Mouse (Mus musculus): ENCODE measurements around the gene Gpalpp1.

The Gpalpp1 gene

DNA sequence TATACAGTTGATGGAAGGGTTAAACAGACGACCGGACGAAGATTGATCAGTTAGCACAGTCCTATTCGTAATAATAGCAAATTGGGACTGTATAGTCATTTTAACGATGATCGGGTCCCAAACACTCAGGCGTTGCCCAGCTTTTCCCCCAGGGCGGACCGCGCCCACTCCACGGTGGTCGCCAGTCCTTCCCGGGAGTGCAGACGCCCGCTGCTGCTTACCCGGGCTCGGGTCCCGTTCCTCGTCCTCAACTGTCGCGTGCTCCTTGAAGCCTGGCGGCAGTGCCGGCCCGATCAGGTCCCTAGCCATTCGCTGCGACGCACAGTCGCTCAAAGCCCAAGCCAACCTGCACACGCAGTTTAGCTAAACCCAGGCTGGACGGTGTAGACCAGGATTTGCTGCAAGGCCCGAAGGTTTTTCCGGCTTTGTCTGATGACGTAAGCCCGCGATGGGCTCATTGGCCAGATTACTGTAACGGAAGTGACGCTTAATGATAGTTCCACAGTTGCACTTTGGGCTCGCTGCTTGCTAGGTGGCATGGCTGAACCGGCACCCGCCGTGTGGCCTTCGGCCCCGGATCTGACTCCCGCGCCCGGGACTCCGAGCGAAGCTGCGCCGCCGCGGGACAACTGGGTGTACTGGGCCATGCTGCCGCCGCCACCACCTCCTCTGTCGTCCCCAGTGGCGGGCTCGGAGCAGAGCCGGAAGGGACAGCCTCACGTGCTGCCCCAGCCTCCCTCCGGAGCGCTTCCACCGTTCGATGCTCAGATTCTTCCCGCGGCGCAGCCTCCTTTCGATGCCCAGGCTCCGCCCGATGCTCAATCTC lies at the start of gene Gpalpp1, which contains the start of gene Nufip1:
Gene Gpalpp1 (minus strand): TSS at position 365 of the 826 bp plus-strand sequence.
Gene Nufip1 (plus strand): TSS at position 496 of the 826 bp plus-strand sequence.
- peak; percentile 84 for DNase-seq (ENCODE audit: low spot score)

DNA sequence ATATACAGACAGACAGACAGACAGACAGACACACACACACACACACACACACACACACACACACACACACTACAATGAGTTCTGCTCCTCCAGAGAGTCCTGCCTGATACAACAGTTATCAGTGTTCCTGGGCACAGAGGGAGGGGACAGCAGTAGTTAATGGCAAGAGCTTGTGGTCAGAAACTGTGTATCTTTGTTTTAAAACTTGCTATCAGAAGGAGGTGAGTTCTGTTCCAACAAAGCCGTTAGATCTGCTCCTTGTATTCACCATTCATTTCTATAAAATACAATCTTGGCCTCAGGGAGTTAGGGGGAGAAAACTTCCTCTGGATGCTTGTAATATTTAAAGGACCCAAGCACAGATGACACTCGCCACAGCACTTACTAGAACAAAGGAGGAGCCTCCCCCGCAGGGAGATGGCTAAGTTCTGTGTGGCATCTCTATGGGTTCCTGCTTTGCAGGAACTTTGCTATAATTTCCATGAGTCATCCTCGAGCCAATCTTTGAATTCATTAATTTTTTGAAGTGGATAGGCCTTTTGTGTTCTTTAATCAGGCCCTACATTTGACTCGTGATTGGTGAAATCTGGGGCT lies 47.7 kb upstream of the Gpalpp1 start:
- DNase-seq (ENCODE audit: low spot score) = no peak

DNA sequence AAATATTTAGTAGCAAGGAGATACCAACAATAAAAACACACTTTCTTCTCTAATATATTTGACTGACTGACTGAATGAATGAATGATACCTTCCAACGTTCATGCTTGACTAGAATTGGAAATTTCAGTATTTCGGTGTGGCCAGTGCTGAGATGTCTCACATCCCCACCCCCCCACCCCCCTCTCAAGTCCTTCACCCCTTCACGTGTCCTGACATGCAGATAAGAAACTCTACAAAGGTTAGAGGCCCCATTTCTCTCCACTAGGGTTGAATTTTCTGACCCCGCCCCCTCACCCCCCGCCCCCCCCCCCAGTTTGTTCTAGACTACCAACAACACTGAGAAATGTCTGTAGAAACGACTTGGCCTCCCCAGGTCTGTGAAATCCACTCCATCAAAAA lies 43.3 kb upstream of the Gpalpp1 start:
- no peak for DNase-seq (ENCODE audit: low spot score)

DNA sequence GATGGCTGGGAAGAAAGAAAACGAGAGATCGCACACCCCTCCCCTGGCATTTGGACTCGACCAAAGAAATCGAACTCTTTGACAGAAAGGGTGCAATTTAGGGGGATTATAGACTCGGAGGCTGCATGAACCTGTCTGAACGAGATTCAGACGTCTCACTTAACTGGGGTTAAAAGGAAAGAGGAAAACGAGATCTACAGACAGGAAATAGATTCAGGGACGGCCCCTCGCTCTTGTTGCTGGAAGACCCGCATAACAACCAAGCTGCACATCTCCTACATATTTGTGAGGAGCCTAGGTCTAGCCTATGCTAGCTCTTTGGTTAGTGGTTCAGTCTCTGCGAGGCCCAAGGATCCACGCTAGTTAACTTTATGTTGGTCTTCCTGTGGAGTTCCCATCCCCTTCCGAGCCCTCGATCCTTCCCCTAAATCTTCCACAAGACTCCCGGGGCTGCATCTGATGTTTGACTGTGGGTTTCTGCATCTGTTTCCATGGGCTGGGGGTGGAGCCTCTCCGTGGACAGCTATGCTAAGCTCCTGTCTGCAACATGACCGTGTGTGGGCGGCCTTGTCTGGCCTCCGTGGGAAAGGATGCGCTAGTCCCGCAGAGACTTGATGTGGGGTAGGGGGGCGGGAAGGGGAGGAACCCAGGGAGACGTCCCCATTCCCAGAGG lies 42.6 kb upstream of the Gpalpp1 start:
- no peak for DNase-seq (ENCODE audit: low spot score)

DNA sequence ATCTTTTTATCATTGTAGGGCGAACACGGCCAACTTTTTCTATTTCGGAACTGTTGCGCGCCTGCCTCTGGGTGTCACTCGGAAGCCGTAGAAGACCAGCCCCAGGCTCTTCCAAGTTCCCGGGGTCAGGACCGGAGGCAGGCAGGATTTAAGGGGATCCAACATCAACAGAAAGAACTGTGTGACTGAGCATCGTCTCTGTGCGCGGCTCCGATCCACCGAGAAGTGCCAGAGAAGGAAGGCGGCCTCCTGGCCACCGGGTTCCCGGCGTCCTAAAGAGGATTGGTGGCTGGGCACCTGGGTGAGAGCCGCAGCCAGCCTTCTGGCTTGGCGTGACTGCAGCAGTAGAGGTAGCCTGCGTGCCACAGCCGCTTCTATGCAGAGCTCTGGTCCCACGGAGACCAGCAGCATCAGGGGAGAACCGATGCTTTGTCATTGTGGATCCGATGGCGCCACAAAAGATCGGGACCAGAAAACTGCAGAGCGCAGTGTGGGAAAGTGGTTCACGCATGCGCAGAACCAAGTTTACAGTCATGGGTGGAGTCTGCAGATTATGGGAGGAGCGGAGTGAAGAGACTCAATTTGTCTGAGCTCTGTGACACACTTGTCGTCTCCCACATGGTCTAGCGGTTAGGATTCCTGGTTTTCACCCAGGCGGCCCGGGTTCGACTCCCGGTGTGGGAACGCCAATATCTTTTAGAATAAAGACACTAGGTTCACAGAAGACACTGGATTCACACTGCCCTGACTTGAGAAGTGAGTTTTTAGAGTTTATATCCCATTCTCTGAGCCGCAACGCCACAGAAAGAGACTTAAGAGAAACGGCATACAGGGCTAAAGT lies 41.8 kb upstream of the Gpalpp1 start:
- DNase-seq (ENCODE audit: low spot score) = peak; percentile 85

DNA sequence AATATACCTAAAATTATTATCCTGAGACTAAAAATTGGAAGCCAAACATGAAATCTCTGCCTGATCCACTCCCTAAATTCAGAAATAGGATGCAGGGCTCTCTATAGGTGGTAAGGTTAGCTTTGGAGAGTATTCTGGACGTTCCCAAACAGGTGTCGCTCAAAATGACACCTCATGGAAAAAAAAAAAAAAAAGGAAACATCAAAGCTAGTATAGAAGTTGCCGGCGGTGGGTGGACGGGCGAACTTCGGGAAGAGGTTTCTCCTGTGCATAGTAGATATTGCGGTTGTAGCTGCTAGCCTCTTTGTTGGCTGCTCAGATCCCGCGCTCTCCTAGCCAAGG lies 41.2 kb upstream of the Gpalpp1 start:
- no peak for DNase-seq (ENCODE audit: low spot score)

DNA sequence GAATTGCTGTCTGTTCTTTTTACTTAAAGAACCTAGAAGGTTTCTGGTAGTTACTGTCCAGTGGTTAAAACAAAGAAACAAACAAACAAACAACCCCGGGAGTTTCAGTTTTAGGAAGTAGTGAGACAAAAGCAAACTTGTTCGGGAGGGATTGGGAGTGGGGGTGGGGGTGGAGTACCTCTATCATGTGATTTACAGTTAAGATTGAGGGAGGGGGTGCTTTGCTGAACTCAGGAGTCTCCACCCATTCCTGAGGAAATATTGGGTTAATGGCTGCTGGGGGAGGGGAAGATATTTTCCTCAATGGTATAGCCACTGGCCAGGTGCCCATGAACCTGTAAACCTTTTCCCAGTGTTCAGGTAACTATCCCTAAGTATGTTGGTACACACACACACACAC lies 40.5 kb upstream of the Gpalpp1 start:
- no peak for DNase-seq (ENCODE audit: low spot score)

DNA sequence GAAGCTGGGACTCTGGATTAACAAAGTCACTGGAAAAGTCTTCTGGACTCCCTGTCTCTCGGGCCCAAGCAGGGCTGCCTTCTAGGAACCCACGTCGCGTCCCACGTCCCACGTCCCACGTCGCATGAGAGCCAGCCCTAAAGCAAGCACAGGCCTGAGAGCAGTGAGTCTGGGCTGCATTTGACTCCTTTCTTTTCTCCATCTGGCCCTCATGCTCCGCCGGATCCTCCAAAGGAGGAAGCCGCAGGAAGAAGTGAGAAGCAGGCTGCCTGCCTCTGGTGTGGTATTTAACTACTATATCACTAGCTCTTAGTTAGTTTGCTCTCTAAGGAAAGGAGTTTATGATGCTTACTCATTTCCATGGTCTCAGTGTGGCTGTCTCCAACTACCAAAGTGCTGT lies 39.9 kb upstream of the Gpalpp1 start:
- no peak for DNase-seq (ENCODE audit: low spot score)

DNA sequence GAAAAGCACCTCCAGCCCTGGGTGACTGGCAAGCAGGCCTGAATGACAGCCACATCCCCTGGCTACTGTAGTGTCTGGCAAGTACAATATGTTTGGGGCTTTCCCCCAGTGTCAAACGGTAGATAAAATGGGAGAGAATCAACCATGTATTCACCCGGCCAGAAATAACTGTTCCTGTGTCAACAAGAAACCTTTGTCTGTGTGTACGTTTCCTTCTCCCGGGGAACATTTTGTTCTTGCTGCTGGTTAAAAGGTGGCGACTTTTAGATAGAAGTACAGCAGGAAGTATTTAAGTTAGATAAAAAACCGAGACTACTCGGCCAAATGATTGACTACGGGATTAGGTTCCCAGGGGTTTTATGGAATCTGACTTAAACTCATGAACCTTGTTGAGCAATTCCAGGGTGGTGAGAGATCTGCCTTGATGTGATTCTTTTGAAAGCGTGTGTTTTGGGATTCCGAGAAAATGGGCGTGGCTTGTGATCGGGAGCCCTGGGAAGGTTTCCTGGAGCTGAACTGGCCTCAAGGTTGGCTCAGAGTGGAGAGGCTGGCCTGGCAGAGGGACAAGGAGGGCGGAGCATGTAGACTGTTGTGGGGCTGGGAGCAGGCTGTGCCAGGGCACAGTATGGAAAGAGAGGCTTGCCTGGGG lies 39.1 kb upstream of the Gpalpp1 start:
- DNase-seq (ENCODE audit: low spot score) = peak; percentile 88

DNA sequence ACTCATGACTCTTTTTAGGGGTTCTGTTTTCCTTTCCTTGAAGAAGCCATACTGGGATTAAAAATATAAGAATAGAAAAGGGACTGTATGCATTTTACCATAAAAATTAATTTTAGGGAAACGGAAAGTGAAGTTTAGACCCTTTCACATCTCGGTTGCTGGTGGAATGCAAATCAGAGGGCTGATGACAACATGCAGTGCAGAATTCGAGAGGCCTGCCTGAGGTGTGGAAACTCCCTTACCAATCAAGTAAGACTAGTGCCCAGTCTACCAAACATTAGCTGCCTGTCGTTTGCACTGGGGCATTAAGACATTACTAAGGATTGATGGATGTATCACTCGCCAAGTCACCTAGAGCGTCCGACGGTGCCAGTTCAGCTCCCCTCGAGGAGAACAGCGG lies 37.7 kb upstream of the Gpalpp1 start:
- DNase-seq (ENCODE audit: low spot score) = no peak

DNA sequence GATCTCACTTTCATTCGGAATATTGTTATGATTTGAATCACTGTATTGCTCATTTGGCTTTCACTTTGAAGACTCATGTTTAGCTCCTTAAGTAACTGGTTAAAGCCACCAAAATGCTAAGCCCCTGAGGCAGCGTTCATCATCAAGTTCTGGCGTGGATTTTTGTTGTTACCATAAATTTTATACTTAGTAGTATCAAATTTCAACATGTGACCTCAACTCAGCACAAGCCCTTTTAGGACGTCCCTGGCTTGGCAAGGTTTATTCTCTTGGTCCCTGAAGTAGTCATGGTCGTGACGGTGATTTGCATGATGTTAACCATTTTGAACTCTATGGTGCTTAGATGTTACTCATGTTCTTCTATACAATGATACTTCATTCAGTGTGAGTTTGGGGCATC lies 36.5 kb upstream of the Gpalpp1 start:
- DNase-seq (ENCODE audit: low spot score) = no peak

DNA sequence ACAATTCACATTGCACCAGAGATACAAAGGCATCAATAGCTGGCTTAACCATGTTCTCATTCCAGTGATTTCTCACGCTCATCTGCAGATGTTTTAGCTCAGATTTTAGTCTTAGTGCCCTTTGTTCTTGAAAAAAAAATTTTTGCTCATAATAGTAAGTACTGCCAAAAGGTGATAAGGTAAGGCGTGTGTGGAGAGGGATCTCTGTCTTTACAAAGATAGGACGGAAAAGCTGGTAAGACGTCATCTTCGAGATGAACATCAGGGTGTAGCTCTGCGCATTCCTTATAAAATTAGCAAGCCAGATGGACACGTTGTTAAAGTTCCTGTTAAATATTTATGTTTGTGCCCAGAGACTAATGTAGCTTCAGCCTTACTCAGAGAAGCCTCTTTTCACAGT lies 35.3 kb upstream of the Gpalpp1 start:
- no peak for DNase-seq (ENCODE audit: low spot score)

DNA sequence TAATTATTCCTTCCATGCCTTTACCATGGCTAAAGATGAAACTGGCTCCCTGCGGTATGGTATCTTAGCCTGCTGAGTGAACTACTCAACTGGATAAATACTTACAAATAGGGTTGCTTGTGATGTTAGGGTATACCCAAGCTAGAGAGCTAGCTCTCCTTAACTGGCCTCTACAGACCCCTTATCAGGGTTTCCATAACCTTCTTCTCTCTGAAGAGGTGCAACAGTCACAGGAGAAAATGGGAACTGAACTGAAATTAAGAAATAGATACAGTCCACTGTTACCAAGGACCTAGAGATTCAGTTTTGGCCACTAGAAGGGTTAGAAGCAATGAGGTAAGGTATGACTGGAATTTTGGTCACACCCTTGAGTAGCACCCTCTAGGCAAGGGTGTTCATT lies 34.7 kb upstream of the Gpalpp1 start:
- no peak for DNase-seq (ENCODE audit: low spot score)

DNA sequence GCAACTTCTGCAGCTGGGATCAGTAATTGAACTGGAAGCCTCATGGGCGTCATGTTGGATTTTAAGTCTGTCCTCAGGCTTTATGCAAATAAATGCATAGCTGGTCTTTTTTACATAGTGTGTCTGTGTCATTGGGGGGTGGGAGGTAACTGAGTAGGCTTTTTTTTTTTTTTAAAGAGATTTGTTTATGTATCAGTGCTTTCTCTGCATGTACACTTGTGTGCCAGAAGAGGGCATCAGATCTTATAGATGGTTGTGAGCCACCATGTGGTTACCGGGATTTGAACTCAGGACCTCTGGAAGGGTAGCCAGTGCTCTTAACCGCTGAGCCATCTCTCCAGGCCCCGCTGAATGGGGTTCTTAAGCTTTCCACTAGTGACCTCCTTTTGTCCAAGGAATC lies 24.4 kb upstream of the Gpalpp1 start:
- DNase-seq (ENCODE audit: low spot score) = no peak

DNA sequence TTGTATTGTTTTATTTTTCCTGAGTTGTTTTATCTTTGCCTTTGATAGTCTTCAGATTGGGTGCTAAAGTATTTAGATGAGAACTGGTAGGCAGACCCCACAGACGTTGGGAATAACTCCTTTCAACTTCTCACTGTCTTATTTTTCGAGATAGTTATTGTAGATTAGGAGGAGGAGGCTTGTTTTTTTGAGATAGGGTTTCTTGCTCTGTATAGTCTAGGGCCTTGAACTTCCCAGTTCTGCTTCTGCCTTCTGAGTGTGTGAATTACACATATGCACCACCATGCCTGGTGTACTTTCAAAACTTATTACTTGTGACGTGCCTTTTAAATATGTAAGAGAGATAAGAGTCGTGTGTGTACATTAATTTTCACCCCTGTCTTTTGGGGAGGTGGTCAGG lies 17.6 kb upstream of the Gpalpp1 start:
- no peak for DNase-seq (ENCODE audit: low spot score)

DNA sequence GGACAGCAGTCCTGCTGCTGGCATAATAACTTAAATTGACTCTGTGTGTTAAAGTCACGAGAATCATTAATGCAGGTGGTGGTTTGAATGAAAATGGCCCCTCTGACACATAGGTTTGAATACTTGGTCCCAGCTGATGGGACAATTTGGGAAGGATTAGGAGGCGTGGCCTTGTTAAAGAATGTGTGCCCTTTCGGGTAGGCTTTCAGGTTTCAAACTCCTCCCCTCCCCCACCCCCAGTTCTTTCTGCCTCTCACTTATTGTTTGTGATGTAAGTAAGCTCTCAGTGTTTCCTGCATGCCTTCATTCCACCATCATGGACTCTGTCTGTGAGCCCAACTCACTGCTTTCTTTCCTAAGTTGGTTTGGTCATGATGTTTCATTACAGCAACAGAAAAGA lies 16.8 kb upstream of the Gpalpp1 start:
- no peak for DNase-seq (ENCODE audit: low spot score)

DNA sequence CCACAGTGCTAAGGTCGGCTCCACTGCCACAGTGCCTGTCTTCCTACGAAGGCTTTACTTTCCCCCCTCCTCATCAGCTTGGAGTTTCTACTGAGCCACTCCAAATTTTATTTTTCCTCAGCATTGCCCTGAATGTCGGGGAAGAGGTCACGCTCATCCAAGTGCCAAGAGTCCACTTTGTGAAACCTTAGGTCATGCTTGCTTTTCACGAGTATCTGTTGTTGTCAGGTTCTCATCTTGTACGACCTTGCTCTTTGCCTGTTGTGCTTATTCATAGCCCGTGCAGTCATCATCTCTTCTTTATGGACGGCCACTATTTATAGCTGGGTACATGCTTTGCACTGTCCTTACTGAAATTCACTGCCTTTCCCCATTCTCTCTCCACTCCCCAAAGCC lies 12.1 kb upstream of the Gpalpp1 start:
- no peak for DNase-seq (ENCODE audit: low spot score)

DNA sequence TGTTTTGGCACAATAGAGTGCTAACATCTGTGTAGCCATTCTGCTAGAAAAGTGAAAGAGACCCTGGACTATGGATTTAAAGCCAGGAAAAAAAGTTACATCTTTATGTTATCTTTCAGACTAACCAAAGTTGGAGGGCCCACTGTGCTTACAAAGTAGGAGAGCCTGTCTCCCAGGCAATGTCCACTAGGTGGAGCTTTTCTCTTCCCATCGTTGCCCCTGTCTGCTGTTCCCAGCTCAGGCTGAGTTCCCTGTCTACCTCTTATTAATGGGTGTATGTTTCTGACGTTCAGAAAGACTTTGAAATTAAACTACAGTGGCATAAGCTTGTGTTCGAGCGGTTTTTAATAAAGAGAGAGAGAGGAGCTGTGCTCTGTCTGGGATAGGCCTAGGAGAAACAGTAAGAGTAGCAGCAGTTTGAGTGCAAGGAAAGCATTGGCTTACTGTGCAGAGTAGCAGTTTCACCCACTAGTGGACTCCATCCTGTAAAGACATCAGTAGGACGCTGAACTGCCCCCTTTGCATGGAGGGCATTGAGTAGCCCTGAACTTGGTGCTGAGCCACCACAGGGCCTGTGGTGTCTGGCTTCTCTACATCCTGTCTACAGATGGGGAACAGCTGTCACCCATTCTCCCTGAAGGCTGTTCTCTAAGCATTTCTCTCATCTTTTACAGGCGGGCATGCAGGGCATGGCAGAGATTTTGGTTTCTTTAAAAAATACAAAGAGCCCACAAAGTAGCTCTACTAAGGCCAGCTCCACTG lies 11.5 kb upstream of the Gpalpp1 start:
- DNase-seq (ENCODE audit: low spot score) = no peak

DNA sequence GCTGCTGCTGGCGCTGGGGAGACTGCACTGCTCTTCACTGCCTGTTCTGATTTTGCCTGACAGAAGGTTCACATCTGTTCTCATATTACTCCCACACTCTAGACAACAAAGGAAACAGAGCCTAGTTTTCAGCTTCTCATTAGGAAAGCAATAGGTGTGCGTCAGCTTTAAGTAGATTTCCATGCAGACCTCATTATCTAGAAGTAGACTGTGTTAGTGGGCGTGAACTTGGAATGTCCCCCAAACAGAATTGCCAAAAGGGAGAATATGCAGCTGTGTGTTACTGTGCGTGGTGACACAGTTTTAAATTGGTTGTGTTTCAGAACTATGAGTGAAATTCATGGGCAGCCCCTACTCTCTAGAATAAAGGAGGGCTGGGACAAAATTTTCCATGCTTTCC lies 9.9 kb upstream of the Gpalpp1 start:
- no peak for DNase-seq (ENCODE audit: low spot score)

DNA sequence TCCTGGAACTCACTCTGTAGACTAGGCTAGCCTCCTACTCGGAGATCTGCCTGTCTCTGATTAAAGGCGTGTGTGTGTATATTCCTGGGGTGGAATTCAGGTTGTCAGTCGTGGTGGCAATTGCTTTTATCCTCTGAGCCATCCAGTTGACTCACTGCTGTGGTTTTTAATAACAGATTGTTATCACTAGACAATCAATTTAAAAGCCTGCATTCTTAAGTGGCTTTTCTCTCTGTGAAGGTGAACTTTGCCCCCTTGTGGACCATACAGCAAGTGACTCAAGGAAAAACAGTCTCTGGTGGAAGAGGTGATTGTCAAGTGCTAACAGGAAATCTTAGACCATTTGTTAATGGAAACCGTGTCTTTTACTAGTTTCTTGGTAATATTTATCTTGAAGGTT lies 8.4 kb upstream of the Gpalpp1 start:
- DNase-seq (ENCODE audit: low spot score) = no peak

DNA sequence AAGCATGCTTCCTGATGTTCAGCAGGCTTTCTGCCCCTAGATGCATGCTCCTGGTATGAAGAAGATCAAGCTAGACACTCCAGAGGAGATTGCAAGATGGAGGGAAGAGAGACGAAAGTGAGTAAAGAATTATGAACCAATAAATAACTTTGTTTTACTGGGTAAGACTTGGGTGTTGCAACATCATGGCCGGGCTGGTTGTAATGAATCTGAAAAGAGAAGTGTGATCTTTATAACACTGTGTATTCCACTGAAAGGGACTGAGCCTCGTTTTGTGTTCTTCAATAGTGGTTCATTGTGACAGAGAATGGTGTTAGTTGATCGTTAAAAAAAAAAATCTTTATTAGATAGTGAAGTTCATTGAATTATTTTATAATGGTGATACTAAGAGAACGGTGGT lies 5.2 kb upstream of the Gpalpp1 start:
- no peak for DNase-seq (ENCODE audit: low spot score)
